Mouse (Mus musculus) Muller cell, postnatal 12 days (primary cell): Measurements from ENCODE around the gene Plxna3.
"Not testable (repeated sequence)": the region's sequence is repeated elsewhere in the genome, so short reads cannot be mapped to it uniquely, and the experiment has no call there.

Experiments used
- DNase-seq: peaks from one replicate; pipeline ENCODE4 v3.0.0-alpha.2; 2015; ENCODE audit errors: inconsistent ontology term

Plxna3 gene

DNA sequence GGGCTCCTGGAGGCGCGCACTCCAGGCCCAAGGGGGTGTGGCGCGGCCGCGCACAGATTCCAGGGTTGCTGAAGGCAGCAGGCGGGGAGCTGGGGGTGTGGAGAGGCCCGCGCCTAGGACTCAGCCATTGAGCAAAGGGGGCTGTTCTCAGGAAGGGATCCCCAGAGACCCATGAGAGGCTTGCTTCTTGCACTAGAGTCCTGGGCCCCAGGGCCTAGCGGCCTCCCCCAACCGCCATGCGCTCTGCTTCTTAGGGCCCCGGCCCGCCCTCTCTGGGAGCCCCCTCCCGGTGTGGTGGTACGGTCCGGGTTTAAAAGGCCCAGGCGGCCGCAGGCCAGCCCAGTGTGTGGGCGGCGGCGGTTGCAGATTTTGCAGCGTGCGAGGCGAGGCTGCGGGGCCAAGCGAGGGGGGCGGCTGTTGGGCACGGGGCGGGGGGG is at the start of gene Plxna3:
Gene Plxna3 (plus strand): TSS at position 342 of the 437 bp plus-strand sequence.
- peak; percentile 85 for DNase-seq

DNA sequence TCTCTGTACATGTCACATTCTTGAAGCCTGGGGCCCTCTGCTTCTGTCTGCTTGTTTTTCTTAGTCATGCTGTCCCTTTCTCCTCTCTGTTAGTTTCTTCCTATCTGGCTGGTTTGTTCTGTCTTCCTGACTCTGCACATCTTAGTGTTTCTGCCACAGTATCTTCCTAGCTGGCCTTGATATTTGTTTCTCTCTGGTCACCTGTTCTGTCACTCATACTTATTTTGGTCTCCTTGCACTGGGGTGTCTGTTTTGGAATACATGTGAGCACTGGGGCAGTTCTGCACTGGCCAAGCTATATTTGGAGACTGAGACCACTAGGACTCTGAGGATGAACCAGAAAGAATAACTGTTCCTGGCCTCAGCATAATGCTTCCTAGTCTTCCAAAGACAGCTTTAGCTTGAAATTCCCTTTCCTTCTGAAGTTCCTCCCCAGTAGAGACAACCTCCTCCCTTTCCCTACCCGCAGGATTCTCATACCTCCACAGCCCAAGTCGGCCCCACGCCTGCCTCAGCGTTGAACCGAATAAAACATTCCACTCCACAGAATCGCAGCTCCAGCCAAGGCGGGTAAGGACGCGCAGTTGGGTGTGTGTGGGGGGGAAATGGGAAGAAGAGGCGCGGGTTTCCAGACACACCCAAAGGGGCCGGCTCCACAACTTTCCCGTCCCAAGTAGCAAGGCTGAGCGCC is 47.7 kb upstream of the Plxna3 start:
- DNase-seq, result no peak

DNA sequence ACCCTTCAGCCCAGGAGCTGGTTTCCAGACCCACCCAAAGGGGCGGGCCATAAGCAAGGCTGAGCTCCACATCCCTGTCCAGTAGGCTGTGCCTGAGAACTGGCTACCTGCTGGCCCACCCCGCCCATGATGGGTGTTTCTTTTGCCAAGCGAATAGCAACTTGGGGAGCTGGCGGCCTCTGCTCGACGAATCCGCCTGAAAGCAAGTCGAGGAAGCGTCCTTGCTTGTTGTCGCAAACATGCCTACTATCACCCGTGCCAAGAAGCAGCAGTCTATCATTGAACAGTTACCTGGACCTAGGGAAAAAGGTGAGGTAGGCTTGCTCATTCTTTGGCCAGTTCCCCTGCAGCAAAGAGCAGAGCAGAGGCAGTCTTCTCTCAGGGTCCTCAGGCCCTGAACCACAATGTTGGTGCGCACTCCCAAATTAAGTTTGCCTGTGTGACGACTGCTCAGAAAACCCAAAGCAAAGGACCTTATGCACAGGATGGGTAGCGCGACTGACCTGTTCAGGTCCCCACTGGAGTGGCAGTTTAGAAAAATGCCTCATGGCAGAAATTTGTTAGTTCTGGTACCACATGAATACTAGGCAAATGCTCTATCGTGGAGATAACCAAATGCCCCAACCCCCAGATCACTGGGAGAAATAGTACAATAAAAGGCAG is 47.0 kb upstream of the Plxna3 start, which contains the start of the genes Taz and Dnase1l1:
Gene Taz (plus strand): TSS at position 181 of the 663 bp plus-strand sequence.
Gene Dnase1l1 (minus strand): TSS at position 606 of the 663 bp plus-strand sequence.
- DNase-seq, result peak; percentile 89

DNA sequence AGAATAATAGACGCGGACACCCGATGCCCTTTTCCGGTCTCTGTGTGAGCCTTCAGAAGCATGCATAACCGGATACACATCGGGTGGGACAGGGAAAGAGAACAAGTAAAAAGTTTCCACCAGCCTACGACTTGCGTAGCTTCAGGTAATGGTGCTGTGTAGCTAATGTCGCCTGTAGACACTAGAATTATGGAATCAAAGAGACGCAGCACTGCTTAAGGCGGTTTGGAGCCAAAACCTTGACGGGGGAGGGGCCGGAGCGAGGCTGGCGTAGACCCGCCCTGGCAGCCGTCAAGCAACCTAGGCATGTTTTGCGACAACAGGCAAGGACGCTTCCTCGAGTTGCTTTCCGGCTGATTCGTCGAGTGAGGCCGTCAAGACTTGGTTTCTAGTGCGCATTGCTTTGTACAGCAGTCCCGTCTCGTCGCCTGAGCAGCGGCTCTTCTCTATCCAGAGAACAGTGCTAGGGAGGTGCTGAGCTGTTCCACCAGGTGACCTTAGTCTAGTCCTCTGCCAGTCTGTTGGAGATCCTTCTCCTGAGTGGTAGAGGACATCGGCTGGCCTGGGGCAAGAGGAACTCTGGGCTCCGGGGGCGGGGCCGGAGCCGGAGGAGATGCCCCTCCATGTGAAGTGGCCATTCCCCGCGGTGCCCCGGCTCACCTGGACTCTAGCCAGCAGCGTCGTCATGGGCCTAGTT is 46.3 kb upstream of the Plxna3 start:
- peak; percentile 87 for DNase-seq

DNA sequence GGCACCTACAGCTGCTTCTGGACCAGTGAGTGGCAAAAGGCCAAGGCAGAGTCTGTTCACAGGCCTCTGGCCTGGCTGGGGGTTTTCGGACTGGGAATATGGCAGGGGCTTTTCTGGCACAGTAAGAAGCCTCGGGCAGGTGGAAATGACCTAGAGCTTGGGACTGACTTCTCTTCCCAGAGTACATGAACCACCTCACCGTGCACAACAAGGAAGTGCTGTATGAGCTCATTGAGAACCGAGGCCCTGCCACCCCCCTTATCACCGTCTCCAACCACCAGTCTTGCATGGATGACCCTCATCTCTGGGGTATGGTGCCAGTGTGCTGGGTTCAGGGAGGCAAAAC is 45.8 kb upstream of the Plxna3 start:
- DNase-seq, result no peak

DNA sequence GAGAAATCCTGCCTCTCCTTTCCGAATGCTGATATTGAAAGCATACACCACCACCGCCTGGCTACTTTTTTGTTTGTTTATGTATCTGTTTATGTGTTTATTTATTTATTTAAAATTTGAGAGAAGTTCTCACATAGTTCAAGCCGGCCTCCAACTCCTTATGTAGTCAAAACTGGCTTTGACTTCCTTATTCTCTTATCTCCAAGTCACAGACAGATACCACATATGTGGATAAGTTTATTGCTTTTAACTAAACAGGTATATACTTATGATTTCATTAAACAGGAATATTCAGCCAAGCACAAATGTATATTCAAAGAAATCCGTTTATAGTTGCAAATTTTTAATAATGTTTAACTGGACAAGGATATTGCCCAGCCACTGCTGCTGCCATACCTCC is 35.4 kb upstream of the Plxna3 start:
- DNase-seq, result no peak

DNA sequence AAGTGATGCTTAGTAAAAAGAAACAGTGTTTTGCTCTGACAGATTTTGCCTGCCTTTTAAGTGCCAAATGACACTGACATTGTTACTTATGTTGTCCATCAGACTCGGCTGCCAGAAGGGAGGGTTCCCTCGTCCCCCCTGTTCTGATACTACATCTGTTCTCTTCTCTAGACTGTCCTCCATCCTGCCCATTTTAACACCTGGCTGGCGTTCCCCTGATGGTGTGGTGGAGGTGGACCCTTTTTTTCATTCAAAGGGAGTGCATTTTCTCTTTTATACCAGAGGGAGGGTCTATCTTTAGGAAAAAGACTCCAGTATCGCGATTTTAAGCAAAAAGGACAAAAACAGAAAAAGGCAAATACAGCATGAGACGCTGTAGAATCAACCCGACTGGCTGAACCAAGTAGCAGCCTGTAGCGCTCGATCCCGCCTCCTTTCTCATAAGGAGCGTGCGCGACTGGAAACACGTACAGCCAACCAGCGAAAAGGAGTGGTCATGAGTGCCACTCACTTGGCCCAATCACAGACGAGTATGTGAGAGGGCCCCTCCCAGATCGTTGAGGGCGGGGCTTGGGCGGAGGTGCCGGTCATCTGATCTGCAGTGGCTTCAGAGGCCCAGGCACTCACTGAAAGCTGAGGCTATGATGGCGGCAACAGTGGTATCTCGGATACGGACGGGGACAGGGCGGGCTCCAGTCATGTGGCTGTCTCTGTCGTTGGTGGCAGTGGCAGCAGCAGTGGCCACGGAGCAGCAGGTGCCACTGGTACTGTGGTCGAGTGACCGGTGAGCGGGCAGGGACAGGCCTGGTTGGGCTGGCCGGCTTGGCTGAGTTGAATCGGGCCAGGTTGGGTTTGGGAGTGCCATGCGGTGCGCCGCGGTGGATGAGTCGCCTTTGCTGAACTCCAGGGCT is 32.1 kb upstream of the Plxna3 start, which contains the start of gene Atp6ap1:
Gene Atp6ap1 (plus strand): TSS at position 560 of the 911 bp plus-strand sequence.
- DNase-seq, result peak; percentile 95

DNA sequence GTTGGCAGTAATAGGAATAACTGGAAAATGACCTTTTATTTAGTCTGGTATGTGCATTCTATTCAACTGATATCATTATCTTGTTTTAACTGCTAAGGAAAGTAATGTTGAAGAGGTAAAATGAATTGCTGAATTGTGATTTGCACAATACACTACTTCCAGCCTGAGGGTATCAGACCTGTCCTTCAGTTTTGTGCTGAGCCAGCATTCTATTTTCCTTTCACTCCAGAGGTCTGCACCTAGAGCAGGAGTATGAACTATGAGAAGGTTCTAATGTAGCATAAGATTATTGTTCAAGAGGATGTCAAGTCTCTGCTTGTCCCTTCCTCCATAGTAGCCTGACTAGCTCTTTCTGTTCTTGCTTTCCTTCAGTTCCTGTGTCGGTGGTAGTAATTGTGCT is 30.5 kb upstream of the Plxna3 start:
- DNase-seq, result no peak

DNA sequence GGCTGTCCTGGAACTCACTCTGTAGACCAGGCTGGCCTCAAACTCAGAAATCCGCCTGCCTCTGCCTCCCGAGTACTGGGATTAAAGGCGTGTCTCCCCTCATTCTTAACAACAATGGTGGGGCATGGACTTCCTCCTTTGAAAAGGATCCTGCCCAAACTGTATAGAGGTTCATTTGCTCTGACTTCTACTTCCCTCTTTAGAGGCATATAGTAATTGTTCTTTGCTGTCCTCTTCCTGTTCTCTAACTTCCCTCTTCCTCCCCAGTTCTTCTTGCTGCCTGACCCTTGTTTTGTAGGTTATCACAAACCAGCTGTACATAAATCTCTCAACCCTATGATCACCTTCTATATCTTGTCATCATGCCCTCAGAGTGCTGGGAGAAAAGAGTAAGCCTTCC is 29.1 kb upstream of the Plxna3 start:
- no peak for DNase-seq

DNA sequence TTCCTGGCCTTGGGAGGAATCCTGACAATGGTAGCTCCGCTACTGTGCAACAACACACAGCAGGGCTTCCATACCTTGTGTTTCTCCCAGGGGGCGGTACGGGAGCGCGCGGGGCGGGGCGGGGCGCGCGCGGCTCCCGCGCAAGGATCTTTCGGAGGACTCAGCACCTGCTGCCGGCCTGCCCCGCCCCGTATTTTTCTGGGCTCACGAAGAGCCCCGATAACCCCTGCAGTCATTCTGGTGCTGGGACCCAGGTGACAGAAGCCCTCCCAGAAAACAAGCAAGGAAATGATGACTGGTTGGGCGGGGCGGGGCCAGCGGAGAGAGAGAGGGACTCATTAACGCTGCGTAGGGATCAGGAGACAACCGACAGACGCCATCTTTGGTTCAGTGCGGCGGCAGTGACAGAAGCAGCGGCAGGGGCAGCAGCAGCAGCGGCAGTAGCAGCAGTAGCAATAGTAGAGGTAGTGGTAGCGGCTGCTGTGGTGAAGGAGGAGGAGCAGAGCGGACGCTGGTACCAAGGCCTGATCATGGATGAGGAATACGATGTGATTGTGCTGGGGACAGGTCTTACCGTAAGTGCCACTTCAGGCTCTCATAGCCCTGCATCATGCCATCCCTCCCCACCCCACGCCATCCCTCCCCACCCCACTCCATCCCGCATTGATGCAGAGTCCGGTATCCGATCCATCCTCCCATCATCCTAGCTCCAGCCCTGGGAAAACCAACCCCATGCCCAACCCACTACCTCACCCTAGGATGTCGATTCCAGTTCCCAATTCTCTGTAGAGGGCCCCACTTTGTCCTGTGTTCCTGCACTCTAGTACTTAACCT is 23.8 kb upstream of the Plxna3 start, which contains the start of gene Gdi1:
Gene Gdi1 (plus strand): TSS at position 132 of the 834 bp plus-strand sequence.
- peak; percentile 92 for DNase-seq

DNA sequence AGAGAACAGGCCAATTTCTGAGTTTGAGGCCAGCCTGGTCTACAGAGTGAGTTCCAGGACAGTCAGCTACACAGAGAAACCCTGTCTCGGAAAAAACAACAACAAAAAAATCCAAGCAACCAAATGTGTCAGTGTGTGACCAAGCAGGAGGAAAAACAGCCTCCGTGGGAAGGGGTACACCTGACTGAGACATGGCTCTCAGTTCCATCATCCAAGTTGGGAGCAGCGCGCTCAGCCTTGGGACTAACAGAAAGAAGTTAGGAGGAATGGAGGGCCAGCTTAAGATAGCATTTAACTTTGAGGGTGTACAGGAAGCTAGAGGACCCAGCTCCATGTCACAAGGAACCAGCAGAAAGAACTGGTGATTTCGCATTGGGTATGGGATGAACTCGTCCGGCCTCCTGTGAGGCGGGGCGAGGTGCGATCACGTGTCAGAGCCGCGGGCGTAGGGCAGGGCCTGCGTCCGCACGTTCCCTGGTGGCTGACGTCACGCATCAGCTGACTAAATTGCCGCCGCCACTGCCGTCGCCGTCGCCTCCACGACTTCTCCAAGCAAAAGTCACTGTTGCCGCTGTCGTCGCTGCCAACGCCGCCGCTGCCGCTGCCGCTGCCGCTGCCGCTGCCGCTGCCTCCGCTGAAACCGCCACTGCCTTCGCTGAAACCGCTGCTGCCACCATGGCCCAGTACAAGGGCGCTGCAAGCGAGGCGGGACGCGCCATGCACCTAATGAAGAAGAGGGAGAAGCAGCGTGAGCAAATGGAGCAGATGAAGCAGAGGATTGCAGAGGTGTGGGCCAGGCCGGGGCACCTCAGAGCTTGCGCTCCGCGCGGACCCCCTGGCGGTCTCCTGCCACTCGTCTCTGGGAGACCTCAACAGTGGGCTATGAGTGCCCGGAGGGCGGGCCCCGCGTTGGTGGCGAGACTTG is 16.1 kb upstream of the Plxna3 start, which contains the start of gene Fam50a:
Gene Fam50a (plus strand): TSS at position 494 of the 925 bp plus-strand sequence.
- peak; percentile 83 for DNase-seq

DNA sequence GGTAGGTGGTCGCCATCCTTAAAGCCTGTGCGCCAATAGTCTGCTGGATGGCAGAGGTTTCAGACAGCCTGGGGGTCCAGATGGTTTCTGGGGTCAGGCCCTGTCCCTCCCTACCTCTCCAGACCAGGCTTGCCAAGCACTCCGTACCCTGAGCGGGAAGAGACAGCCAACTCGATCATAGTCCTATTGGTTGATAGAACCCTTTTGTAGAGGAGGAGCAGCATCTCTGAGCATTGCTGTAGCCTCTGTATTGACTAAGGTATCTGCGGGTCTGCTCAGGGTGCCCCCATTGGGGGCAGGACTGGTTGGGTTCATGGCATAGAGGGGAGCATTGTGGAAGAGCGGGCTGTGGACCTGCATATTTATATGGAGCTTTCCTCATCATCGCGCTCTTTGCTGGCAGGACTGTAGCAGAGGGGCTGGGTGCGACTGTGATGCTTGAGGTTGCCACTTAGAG is 377 bp downstream of the Plxna3 start:
- no peak for DNase-seq

DNA sequence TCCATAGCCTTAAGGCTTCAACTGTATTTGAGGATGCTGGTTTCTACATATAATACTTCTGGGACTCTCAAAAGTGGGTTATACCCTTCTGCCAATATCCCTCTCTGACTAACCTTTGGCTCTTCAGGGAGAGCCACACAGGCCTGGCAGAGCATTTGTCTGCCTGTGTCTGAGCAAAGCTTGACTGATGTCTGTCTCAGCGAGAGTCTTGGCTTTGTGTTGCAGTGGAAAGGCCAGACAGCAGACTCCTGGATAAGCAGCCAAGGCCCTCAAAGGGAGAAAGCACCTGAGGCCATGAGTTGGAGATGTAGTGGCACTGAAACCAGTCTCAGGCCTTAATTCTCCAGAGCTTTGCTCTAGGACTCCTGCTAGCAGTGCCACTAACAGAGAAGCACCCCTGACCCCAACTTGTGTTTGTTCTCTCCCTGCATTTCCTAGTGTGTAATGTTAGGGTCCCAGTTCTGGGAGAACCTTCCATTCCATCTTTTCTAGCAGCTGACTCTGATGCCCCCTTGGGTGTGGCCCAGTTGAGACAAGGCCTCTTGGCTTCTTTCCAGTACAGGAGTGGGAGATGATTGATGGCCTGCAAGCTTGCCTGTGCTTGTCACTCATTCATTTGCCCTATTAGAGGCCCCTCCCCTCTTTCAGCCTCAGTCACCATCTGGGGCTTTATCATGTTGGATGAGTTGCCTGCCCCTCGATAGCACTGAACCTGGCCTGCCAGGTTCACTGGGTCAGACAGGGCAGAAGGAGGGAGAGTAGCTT is 1.5 kb downstream of the Plxna3 start:
- no peak for DNase-seq

DNA sequence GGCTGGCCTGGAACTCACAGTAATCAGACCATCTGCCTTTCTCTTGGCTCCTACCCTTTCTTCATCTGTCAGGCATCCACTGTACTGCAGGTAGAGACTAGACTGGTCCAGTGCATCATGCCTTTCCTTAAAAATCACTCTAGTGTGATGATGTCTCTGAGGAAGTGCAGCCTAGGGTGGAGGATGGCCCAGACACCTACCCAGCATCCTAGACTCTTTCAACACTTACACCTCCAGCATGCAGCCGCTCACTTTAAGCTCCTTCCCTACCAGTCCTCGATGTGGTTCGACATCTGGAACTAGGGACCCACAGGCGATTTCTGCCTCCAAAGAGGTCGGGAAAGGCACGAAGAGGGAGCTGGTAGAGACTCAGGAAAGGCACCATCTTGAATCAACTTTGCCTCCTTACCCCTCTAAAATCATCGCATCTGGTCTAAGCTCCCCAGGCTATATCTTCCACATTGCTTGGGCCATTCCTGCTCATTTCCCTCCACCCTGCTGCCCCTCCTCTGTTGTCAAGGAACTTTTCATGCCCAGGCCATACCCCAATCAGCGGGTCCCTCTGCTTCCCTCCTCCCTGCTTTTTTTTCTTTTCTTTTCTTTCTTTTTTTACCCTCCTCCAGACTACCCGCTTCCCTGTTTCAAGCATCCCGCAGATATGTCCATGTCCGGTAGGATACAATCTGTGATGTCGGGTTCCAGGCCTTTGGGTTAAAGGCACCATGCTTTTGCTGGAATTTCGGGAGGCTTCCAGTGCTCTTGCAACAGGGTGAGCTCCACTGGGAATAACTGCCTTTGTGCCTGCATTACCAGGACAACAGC is 24.0 kb downstream of the Plxna3 start:
- DNase-seq, result no peak

DNA sequence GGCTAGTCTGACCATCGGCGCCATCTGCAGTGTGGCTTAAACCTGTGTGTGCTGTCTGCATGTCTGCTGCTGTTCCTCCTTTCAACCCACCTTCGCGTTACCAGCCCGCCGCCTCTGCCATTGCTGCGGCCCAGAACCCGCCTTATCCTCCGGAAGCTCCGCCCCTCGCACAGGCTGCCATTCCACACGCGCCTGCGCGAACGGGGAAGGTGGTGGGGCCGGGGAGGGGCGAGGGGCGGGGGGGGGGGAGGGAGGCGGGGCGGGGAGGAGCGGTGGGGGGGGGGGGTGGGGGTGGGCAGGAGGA is 24.6 kb downstream of the Plxna3 start, which contains the start of gene Lage3:
Gene Lage3 (minus strand): TSS at position 152 of the 304 bp plus-strand sequence.
- peak; percentile 76 for DNase-seq

DNA sequence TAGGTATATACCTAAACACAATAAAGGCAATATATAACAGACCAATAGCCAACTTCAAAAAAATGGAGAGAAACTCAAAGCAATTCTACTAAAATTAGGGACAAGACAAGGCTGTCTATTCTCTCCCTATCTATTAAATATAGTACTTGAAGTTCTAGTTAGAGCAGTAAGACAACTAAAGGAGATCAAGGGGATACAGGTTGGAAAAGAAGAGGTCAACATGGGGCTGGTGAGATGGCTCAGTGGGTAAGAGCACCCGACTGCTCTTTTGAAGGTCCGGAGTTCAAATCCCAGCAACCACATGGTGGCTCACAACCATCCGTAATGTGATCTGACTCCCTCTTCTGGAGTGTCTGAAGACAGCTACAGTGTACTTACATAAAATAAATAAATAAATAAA is 28.2 kb downstream of the Plxna3 start:
- DNase-seq, result not testable (repeated sequence)

DNA sequence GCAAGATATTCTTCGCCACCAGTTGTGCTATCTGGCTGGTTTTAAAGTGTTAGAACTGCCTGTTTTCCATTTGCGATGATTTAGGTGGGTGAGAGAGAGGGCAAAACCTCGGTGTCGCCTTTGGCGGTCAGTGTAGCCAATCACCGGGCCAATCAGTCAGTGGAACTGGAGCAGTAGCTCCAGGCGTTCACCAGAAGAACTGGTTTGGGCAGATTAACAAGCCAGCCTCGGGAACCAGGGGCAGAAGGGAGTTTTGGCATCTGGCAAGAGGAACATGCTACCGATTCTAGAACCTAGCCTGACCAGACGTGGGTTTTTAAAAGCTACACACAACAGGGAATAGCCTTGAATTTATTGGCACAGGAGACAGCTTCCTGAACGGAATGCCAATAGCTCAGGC is 30.3 kb downstream of the Plxna3 start:
- DNase-seq, result no peak

DNA sequence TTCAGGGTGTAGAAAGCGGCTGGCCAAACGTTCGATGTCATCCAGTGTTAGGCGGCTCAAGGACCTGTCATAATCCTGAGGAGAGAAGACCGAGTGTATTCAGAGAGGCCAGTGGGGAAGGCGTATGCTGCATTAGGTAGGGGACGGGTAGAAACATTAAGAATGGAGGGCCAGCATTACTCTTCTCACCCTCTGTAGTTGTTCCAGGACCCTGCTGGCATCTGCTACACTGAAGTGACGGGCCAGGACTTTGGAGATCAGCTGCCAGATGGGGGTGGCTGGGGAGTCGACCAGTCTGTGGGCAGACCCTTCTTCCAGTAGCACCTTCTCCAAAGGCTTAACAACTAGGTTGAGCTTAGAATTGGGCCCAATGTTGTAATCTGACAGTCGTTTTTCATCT is 38.6 kb downstream of the Plxna3 start:
- DNase-seq, result no peak
